Mouse (Mus musculus): Measurements from ENCODE around the gene Vps37b.

Gene Vps37b

GRCm38 (mm10) chr5:123993263-123994036, 38.6 kb downstream of the Vps37b start:
- Histone ChIP-seq H3K9me3 (ENCODE audit: low read length) (no peaks in the 10 kb centered on the region), H3K4me1 (replicated peaks; ENCODE audit: low read depth, low read length) (peaks cover 62% of the 10 kb centered on the region), H3K4me3 (replicated peaks; ENCODE audit: low read length) (no peak overlapping the region), H3K27me3 (ENCODE audit: insufficient read depth, low read length) (peaks cover 23% of the 10 kb centered on the region), H3K36me3 (ENCODE audit: insufficient read depth, low read length) (peaks cover 19% of the 10 kb centered on the region)
- TF ChIP-seq CTCF (conservative IDR thresholded peaks at IDR 0.05; ENCODE audit: low read length) (no peak), NANOG (IDR thresholded peaks at IDR 0.05; ENCODE audit: borderline replicate concordance, low read length) (no peak), POU5F1 (IDR thresholded peaks at IDR 0.05; ENCODE audit: borderline replicate concordance, low read length) (no peak)

- no peak overlapping the region for H3K4me3 ChIP-seq (replicated peaks; ENCODE audit: low read length)
- no peaks in the 10 kb centered on the region for H3K9me3 ChIP-seq (ENCODE audit: low read length)
- H3K27me3 ChIP-seq (ENCODE audit: insufficient read depth, low read length), result peaks cover 16% of the 10 kb centered on the region
- peaks cover 19% of the 10 kb centered on the region for H3K36me3 ChIP-seq (ENCODE audit: insufficient read depth, low read length)
- TF ChIP-seq NANOG (IDR thresholded peaks at IDR 0.05; ENCODE audit: borderline replicate concordance, low read length), result no peak
- TF ChIP-seq CTCF (conservative IDR thresholded peaks at IDR 0.05; ENCODE audit: low read length), result peak; percentile 90
- peaks cover 56% of the 10 kb centered on the region for H3K4me1 ChIP-seq (replicated peaks; ENCODE audit: low read depth, low read length)
Measured at GRCm38 (mm10) chr5:123992794-123993193, 39.3 kb downstream of the Vps37b start.

GRCm38 (mm10) chr5:123992193-123992637, 39.9 kb downstream of the Vps37b start:
- TF ChIP-seq CTCF (conservative IDR thresholded peaks at IDR 0.05; ENCODE audit: low read length), result no peak
- no peak for TF ChIP-seq POU5F1 (IDR thresholded peaks at IDR 0.05; ENCODE audit: borderline replicate concordance, low read length)
- no peak for TF ChIP-seq NANOG (IDR thresholded peaks at IDR 0.05; ENCODE audit: borderline replicate concordance, low read length)
- Histone ChIP-seq H3K27me3 (ENCODE audit: insufficient read depth, low read length) (peaks cover 11% of the 10 kb centered on the region), H3K4me3 (replicated peaks; ENCODE audit: low read length) (no peak overlapping the region), H3K36me3 (ENCODE audit: insufficient read depth, low read length) (peaks cover 19% of the 10 kb centered on the region), H3K9me3 (ENCODE audit: low read length) (no peaks in the 10 kb centered on the region), H3K4me1 (replicated peaks; ENCODE audit: low read depth, low read length) (peaks cover 55% of the 10 kb centered on the region)

GRCm38 (mm10) chr5:123991321-123991720, 40.7 kb downstream of the Vps37b start:
- no peak for TF ChIP-seq CTCF (conservative IDR thresholded peaks at IDR 0.05; ENCODE audit: low read length)
- no peak for TF ChIP-seq POU5F1 (IDR thresholded peaks at IDR 0.05; ENCODE audit: borderline replicate concordance, low read length)
- no peak for TF ChIP-seq NANOG (IDR thresholded peaks at IDR 0.05; ENCODE audit: borderline replicate concordance, low read length)
- H3K36me3 ChIP-seq (ENCODE audit: insufficient read depth, low read length), result peaks cover 19% of the 10 kb centered on the region
- H3K27me3 ChIP-seq (ENCODE audit: insufficient read depth, low read length), result peaks cover 4% of the 10 kb centered on the region; the same call in 1 of the 2 replicates
- no peak overlapping the region for H3K4me3 ChIP-seq (replicated peaks; ENCODE audit: low read length)
- H3K9me3 ChIP-seq (ENCODE audit: low read length), result no peaks in the 10 kb centered on the region
- H3K4me1 ChIP-seq (replicated peaks; ENCODE audit: low read depth, low read length), result peaks cover 50% of the 10 kb centered on the region

GRCm38 (mm10) chr5:123989941-123990885, 41.9 kb downstream of the Vps37b start:
- Histone ChIP-seq H3K4me3 (replicated peaks; ENCODE audit: low read length) (peak overlapping the region; percentile 50), H3K9me3 (ENCODE audit: low read length) (no peaks in the 10 kb centered on the region), H3K27me3 (ENCODE audit: insufficient read depth, low read length) (no peaks in the 10 kb centered on the region), H3K4me1 (replicated peaks; ENCODE audit: low read depth, low read length) (peaks cover 40% of the 10 kb centered on the region), H3K36me3 (ENCODE audit: insufficient read depth, low read length) (peaks cover 19% of the 10 kb centered on the region)
- TF ChIP-seq NANOG (IDR thresholded peaks at IDR 0.05; ENCODE audit: borderline replicate concordance, low read length), result no peak
- no peak for TF ChIP-seq CTCF (conservative IDR thresholded peaks at IDR 0.05; ENCODE audit: low read length)
- no peak for TF ChIP-seq POU5F1 (IDR thresholded peaks at IDR 0.05; ENCODE audit: borderline replicate concordance, low read length)

- Histone ChIP-seq H3K4me3 (replicated peaks; ENCODE audit: low read length) (no peak overlapping the region), H3K27me3 (ENCODE audit: insufficient read depth, low read length) (no peaks in the 10 kb centered on the region), H3K36me3 (ENCODE audit: insufficient read depth, low read length) (peaks cover 19% of the 10 kb centered on the region), H3K4me1 (replicated peaks; ENCODE audit: low read depth, low read length) (peaks cover 49% of the 10 kb centered on the region), H3K9me3 (ENCODE audit: low read length) (no peaks in the 10 kb centered on the region)
- TF ChIP-seq POU5F1 (IDR thresholded peaks at IDR 0.05; ENCODE audit: borderline replicate concordance, low read length), result no peak
- no peak for TF ChIP-seq CTCF (conservative IDR thresholded peaks at IDR 0.05; ENCODE audit: low read length)
- TF ChIP-seq NANOG (IDR thresholded peaks at IDR 0.05; ENCODE audit: borderline replicate concordance, low read length), result no peak
Measured at GRCm38 (mm10) chr5:123987511-123987910, 44.6 kb downstream of the Vps37b start.

GRCm38 (mm10) chr5:123986925-123987324, 45.1 kb downstream of the Vps37b start:
- no peaks in the 10 kb centered on the region for H3K9me3 ChIP-seq (ENCODE audit: low read length)
- TF ChIP-seq NANOG (IDR thresholded peaks at IDR 0.05; ENCODE audit: borderline replicate concordance, low read length), result no peak
- TF ChIP-seq CTCF (conservative IDR thresholded peaks at IDR 0.05; ENCODE audit: low read length), result no peak
- no peak for TF ChIP-seq POU5F1 (IDR thresholded peaks at IDR 0.05; ENCODE audit: borderline replicate concordance, low read length)
- H3K27me3 ChIP-seq (ENCODE audit: insufficient read depth, low read length), result no peaks in the 10 kb centered on the region
- H3K36me3 ChIP-seq (ENCODE audit: insufficient read depth, low read length), result peaks cover 14% of the 10 kb centered on the region
- H3K4me1 ChIP-seq (replicated peaks; ENCODE audit: low read depth, low read length), result peaks cover 43% of the 10 kb centered on the region
- H3K4me3 ChIP-seq (replicated peaks; ENCODE audit: low read length), result no peak overlapping the region

- H3K27me3 ChIP-seq (ENCODE audit: insufficient read depth, low read length), result no peaks in the 10 kb centered on the region
- H3K4me1 ChIP-seq (replicated peaks; ENCODE audit: low read depth, low read length), result peaks cover 35% of the 10 kb centered on the region
- no peak for TF ChIP-seq POU5F1 (IDR thresholded peaks at IDR 0.05; ENCODE audit: borderline replicate concordance, low read length)
- TF ChIP-seq NANOG (IDR thresholded peaks at IDR 0.05; ENCODE audit: borderline replicate concordance, low read length), result no peak
- no peak for TF ChIP-seq CTCF (conservative IDR thresholded peaks at IDR 0.05; ENCODE audit: low read length)
- peaks cover 5% of the 10 kb centered on the region for H3K36me3 ChIP-seq (ENCODE audit: insufficient read depth, low read length)
- no peak overlapping the region for H3K4me3 ChIP-seq (replicated peaks; ENCODE audit: low read length)
- no peaks in the 10 kb centered on the region for H3K9me3 ChIP-seq (ENCODE audit: low read length)
Measured at GRCm38 (mm10) chr5:123985434-123985833, 46.6 kb downstream of the Vps37b start.
